Mouse (Mus musculus) heart, adult 9 months (tissue): ENCODE measurements around the gene Tep1.

Experiments
- DNase-seq, 2 experiments: peaks; one replicate each; pipeline ENCODE4 v3.0.0; 2022; ENCODE audit warnings: low spot score in 2 of 2

The Tep1 gene

GRCm38 (mm10) chr14:50795261-50795935 lies 75.0 kb downstream of the Tep1 start:
- DNase-seq, result no peak

GRCm38 (mm10) chr14:50788157-50788556 lies 82.2 kb downstream of the Tep1 start:
- no peak for DNase-seq

- DNase-seq, result peak; percentile 81 to 90
These were observed 85.1 kb downstream of the Tep1 start, which contains the start of gene Ttc5 for GRCm38 (mm10) chr14:50785251-50785637. TSS of gene Ttc5 (minus strand) at chr14:50785519.

- no peak for DNase-seq
These were observed 85.7 kb downstream of the Tep1 start for GRCm38 (mm10) chr14:50784391-50785250.

GRCm38 (mm10) chr14:50782166-50782565 lies 88.2 kb downstream of the Tep1 start:
- DNase-seq, result no peak
